In genomic region chr6:67922537-67922936, GRCm38 (mm10) we compare ENCODE assay signal across 20 mouse cellular contexts.
DNase-seq lines count a peak whose midpoint lies in the region; ATAC-seq lines count a peak whose summit lies in the region.
"Had no signal": no experiment of that assay in that cellular context is flagged by ENCODE, and none has a peak within 500 bp of the region (broad histone marks: within the 10 kb centered on the region; RNA-seq: fewer than 3 reads in every experiment).

No protein-coding gene starts in this region.

- ATAC-seq in frontal cortex, adult (ENCODE audit: low TSS enrichment): peak; percentile 93
- ATAC-seq: activated CD4-positive, CD25-positive, alpha-beta regulatory T cell, adult 4 months; CD4-positive, CD25-positive, alpha-beta regulatory T cell, adult 4 months; forebrain, embryonic 13.5 days; forebrain, embryonic 15.5 days; forebrain, postnatal 0 days; Patski had no signal

- no peak for DNase-seq in frontal cortex, postnatal 25 days (ENCODE audit: low spot score in 2 of 2)
- peak; percentile 1 for DNase-seq in right cerebral cortex, adult 18-20 months
- DNase-seq in right cerebral cortex, postnatal 10 days (ENCODE audit: low spot score in 2 of 2): no peak
- no peak for DNase-seq in adrenal gland, postnatal 4 days (ENCODE audit: low spot score in 2 of 2)
- DNase-seq: adrenal gland, adult 8-10 months; adrenal gland, postnatal 14 days; adrenal gland, postnatal 36 days; B cell, adult 2 months; cerebellum, adult 11-12 months; cerebellum, adult 2 months; cerebellum, adult 9-10 months; cerebellum, postnatal 10 days; cerebellum, postnatal 25 days; forebrain, postnatal 0 days had no signal
